Mouse (Mus musculus): ENCODE results near the gene Pfkm. TPM values are rescaled to one million over a fixed set of nuclear protein-coding genes. Genes with fewer than 3 reads are reported as not detected.

The Pfkm gene
- total RNA-seq, 2 experiments from 2014 or later = 876 to 924 TPM

- intact Hi-C loops (cut with DNase I) = no loop called here
These were observed 41.6 kb downstream of the Pfkm start for GRCm38 (mm10) chr15:98134034-98134433.

GRCm38 (mm10) chr15:98134666-98135065, 42.3 kb downstream of the Pfkm start:
- intact Hi-C loops (cut with DNase I) = no loop called here

More at GRCm38 (mm10) chr15:98134034-98134433, 41.6 kb downstream of the Pfkm start:
- no peak for DNase-seq

DNA sequence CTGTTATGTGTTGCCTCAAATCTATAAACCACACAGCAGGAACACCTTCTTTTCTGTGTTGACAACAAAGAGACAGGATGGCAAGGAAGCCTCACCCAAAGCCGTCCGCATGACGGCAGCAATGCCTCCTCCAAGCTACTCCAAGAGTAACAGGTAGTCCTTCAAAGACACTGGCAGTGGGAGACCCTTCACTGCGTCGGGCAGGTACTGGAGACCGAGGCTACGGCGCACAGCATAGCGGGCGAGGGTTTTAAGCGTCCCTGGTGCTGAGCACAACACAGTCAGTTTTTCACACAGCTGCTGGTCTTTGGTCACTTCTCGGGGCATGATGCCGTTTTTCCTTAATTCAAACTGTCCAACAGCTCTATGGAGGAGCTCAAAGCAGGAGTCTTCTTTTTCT, 43.3 kb downstream of the Pfkm start:
- DNase-seq = no peak
- intact Hi-C loops (cut with DNase I) = no loop called here

More at GRCm38 (mm10) chr15:98134666-98135065, 42.3 kb downstream of the Pfkm start:
- DNase-seq = no peak

- intact Hi-C loops (cut with DNase I) = no loop called here
- DNase-seq = no peak
These were observed 44.5 kb downstream of the Pfkm start for GRCm38 (mm10) chr15:98136871-98137270.

- intact Hi-C loops (cut with DNase I) = no loop called here
- DNase-seq = no peak
These were observed 47.4 kb downstream of the Pfkm start for GRCm38 (mm10) chr15:98139763-98140162.

GRCm38 (mm10) chr15:98140809-98141208, 48.4 kb downstream of the Pfkm start:
- no peak for DNase-seq
- intact Hi-C loops (cut with DNase I) = no loop called here

DNA sequence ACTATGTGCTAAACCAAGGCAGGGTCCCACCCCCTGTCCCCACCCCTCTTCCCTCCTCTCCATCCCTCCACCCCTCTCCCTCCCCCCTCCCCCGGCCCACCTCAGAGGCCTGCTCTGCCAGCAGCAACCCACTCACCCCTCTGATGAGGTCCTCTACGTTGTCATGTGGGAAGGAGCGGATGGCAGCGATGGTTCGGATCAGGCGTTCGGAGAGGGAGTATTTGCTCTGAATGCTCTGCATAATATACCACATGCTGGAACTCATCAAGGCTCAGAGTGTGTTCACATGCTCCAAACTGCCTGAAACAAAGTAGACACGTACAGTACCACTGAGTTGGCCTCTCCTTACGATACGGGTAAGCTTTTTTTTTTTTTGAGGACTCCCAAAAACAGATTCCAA, 50.1 kb downstream of the Pfkm start:
- DNase-seq = no peak
- intact Hi-C loops (cut with DNase I) = no loop called here

- intact Hi-C loops (cut with DNase I) = loop anchor here (2.0 kb wide), 1 partner anchor 36 kb away; no protein-coding TSS in a partner anchor
- DNase-seq = no peak
These were observed 52.6 kb downstream of the Pfkm start for GRCm38 (mm10) chr15:98144861-98145507.

GRCm38 (mm10) chr15:98145559-98146181, 53.3 kb downstream of the Pfkm start:
- intact Hi-C loops (cut with DNase I) = loop anchor here (2.0 kb wide), 1 partner anchor 37 kb away; no protein-coding TSS in a partner anchor
- peak; percentile 92 to 93 for DNase-seq

- no peak for DNase-seq
- intact Hi-C loops (cut with DNase I) = no loop called here
These were observed 56.0 kb downstream of the Pfkm start for GRCm38 (mm10) chr15:98148356-98148755.

- peak; percentile 42 to 59 for DNase-seq
- intact Hi-C loops (cut with DNase I) = no loop called here
These were observed 56.8 kb downstream of the Pfkm start for GRCm38 (mm10) chr15:98149166-98149602.

DNA sequence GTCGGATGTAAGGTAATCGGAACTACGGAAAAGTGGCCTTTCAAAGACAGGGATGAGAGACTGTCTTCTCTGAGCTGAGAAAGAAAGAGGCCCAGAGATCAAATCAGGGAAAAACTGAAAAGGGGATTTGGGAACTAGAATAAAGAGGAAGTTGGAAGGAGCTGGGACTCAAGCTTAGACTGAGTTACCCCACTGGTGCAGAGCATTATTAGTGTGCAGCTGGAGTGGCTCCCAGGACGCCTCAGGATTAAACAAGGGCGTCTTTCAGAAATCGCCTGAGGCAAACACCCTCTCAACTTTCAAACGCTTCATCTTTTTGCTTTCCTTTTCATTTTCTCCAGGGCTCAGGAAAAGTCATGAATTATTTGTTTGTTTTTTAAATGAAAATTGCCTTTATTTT, 60.5 kb downstream of the Pfkm start:
- intact Hi-C loops (cut with DNase I) = loop anchor here (1.0 to 5.0 kb wide), 2 partner anchors 64 to 191 kb away; partner anchors contain the start of gene Tmem106c

GRCm38 (mm10) chr15:98153625-98154024, 61.2 kb downstream of the Pfkm start:
- DNase-seq = no peak
- intact Hi-C loops (cut with DNase I) = loop anchor here (1.0 to 5.0 kb wide), 2 partner anchors 64 to 191 kb away; partner anchors contain the start of gene Tmem106c

More for the DNA sequence above, 60.5 kb downstream of the Pfkm start:
- DNase-seq = no peak

- no peak for DNase-seq
- intact Hi-C loops (cut with DNase I) = loop anchor here (5.0 kb wide), 1 partner anchor 192 kb away; the partner anchor contains the start of gene Tmem106c
These were observed 61.8 kb downstream of the Pfkm start for GRCm38 (mm10) chr15:98154146-98154545.

GRCm38 (mm10) chr15:98154631-98155030, 62.2 kb downstream of the Pfkm start:
- intact Hi-C loops (cut with DNase I) = loop anchor here (5.0 kb wide), 1 partner anchor 192 kb away; the partner anchor contains the start of gene Tmem106c
- DNase-seq = no peak

- intact Hi-C loops (cut with DNase I) = no loop called here
- DNase-seq = no peak
These were observed 62.9 kb downstream of the Pfkm start for GRCm38 (mm10) chr15:98155272-98155671.

GRCm38 (mm10) chr15:98155944-98156343, 63.6 kb downstream of the Pfkm start:
- intact Hi-C loops (cut with DNase I) = no loop called here
- no peak for DNase-seq

DNA sequence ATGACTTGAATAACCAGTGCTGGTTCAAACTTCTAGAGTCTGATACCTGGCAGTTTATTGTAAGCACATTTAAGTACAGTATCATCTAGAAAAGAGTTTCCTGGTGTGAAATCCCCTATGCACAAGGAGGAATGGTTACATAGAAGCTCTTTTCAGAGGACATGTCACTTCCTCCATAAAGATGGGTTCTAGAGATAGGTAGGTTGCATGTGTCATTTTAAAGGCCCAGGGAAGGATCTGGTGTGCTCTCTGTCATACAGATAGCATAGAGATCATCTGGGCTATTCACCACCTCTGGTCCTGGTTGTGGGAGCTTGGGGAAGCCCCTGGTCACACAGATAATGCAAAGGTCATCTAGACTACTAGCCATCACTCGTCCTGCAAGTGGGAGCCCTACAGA, 64.9 kb downstream of the Pfkm start:
- DNase-seq = no peak
- intact Hi-C loops (cut with DNase I) = no loop called here

DNA sequence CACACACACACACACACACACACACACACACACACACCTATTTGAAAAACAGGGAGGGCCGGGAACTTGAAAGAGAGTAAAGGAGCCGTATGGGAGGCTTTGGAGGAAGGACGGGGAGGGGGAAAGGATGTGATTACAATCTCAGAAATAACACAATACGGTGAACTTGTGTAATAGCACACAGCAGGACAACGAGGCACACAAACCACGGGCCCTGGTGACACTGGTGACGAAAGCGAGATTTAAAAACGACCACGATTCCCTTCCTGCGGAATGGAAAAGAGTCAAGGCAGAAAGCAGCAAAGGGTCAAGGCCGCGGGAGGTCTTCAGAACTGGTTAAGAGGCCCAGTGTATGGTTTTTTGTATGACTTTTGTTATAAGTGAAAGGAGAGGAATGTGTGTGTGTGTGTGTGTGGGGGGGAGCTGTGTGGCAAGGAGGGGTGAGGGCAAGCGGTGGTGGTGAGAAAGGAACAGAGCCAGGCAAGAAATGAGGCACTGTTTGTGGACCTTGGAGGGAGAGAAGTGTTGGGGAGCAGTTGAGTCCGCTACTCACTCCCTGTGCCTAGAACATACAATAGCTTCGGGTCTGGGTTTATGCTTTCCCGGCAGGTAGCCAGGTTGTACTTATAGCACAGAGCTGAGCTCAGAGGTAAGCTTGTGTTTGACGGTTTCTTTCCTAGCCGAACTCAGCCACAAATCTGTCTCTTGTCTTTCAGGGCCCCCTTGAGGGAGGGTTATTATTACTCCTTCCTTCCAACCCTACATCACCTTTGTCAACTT, 68.8 kb downstream of the Pfkm start:
- no peak for DNase-seq
- intact Hi-C loops (cut with DNase I) = no loop called here

- intact Hi-C loops (cut with DNase I) = no loop called here
These were observed 70.2 kb downstream of the Pfkm start for GRCm38 (mm10) chr15:98162561-98162960.

DNA sequence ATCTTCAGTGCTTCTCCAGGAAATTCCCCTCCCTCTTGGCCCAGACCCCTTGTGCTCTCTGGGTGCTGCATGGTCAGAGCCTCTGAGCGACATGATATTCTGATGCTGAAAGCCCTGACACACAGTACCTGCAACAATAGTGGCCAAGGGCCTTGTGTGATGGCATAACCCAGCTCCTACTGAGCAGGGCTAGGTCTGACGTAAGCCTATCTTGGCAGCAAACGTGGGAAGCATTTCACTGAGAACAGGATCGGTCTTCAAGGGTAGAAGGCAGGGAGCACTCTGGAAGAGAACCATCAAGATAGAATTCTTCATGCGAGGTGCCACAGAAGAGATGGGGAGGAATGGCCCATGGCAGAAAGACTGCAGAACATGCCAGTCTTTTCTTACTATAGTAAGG, 73.1 kb downstream of the Pfkm start, which contains the start of gene Asb8:
TSS of gene Asb8 (minus strand) at position 101 of the 400 bp plus-strand sequence.
- no peak for DNase-seq
- intact Hi-C loops (cut with DNase I) = no loop called here

More at GRCm38 (mm10) chr15:98162561-98162960, 70.2 kb downstream of the Pfkm start:
- DNase-seq = peak in 1 of 2 experiments; percentile 18
